Mouse (Mus musculus) heart, embryonic 15.5 days (tissue): ENCODE measurements around the gene Gm973. TPM values are rescaled to one million over a fixed set of nuclear protein-coding genes. Genes with fewer than 3 reads are reported as not detected.

Source experiments
- ATAC-seq: fragments of 200-750 bp; cut with Nextera tagmentation; replicated peaks from 2 replicates; pipeline ENCODE4 v1.8.0; 2017; ENCODE audit warnings: low read depth, moderate TSS enrichment; ENCODE audit not compliant: insufficient number of reproducible peaks, insufficient read depth, low FRiP score
- H3K27ac ChIP-seq: fragments of 300-500 bp; sonication (generic); 2 replicates; pipeline ENCODE4 v1.5.1; 2015; ENCODE audit warnings: mild to moderate bottlenecking, inconsistent platforms
- H3K27me3 ChIP-seq: fragments of 300-500 bp; sonication (generic); 2 replicates; pipeline ENCODE4 v1.6.1; 2015; ENCODE audit warnings: inconsistent platforms
- H3K36me3 ChIP-seq: fragments of 300-500 bp; sonication (generic); 2 replicates; pipeline ENCODE4 v1.6.1; 2015; ENCODE audit warnings: mild to moderate bottlenecking, inconsistent platforms
- H3K4me1 ChIP-seq: fragments of 300-500 bp; sonication (generic); replicated peaks from 2 replicates; pipeline ENCODE4 v1.6.1; 2015; ENCODE audit warnings: inconsistent platforms
- H3K4me2 ChIP-seq: fragments of 300-500 bp; sonication (generic); 2 replicates; pipeline ENCODE4 v1.6.1; 2015; ENCODE audit warnings: inconsistent platforms, mild to moderate bottlenecking, moderate library complexity
- H3K4me3 ChIP-seq: fragments of 300-500 bp; sonication (generic); 2 replicates; pipeline ENCODE4 v1.5.1; 2015; ENCODE audit warnings: mild to moderate bottlenecking, inconsistent platforms
- H3K9ac ChIP-seq: fragments of 300-500 bp; sonication (generic); 2 replicates; pipeline ENCODE4 v1.6.1; 2015; ENCODE audit warnings: mild to moderate bottlenecking, inconsistent platforms
- H3K9me3 ChIP-seq: fragments of 300-500 bp; sonication (generic); replicated peaks from 2 replicates; pipeline ENCODE4 v1.6.1; 2016; ENCODE audit warnings: inconsistent platforms
- WGBS: fragments of 180-500 bp; shearing (Covaris S2); methylation state at CpG from one replicate; pipeline ENCODE4 v1.1.7; 2015; ENCODE audit warnings: mixed read lengths; 5-methylcytosine and 5-hydroxymethylcytosine counted together
- polyA plus RNA-seq: library from polyadenylated mRNA; unstranded; fragments of >200 nt; fragmentation: Nextera tagmentation; extraction: Ambion mirVana; gene quantifications from 2 replicates; pipeline ENCODE4 v1.2.1, GENCODE M21; 2015

The Gm973 gene
- polyA plus RNA-seq, 1 experiment from 2014 or later, result 0.34 TPM

DNA sequence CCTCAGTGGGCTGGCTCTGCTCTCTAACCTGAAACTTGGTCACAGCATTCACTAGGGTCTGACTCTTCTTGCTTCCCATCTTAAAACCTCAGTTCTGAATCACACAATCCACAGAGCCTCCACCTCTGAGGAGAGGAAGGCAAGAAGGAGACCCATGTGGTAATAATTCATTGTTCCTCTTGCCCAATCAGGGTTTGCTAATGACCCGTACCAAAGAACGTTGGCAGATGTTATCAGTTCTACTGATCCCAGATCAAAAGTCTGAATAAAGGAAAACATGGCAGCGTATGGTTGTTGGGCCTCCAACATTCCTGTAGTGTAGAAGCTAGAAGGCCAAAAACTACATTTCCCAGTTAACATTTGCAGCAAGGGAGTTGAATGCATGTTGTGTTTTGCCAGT lies 55.4 kb downstream of the Gm973 start:
- no peak overlapping the region for H3K4me3 ChIP-seq
- H3K9me3 ChIP-seq, result no peaks in the 10 kb centered on the region

DNA sequence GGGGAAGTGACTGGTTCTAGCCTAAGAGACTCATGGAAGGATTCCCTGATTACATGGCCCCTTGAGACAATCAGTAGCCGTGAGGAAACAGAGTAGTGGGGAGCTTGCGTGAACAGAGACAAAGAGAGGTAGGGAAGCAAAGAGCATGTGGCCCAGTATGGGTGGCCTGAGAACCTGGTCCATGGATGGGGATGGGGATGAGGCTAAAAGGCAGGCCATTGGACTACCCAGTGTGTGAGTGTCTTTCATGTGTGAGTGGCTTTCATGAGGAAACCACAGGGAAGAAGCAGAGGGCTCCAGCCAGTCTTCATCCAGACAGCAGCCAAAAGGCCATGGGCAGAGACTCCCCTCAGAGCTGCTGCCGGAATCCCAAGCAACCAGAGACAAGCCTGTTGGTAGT lies 57.8 kb downstream of the Gm973 start:
- ATAC-seq, result no peak
- no peaks in the 10 kb centered on the region for H3K36me3 ChIP-seq
- no peaks in the 10 kb centered on the region for H3K9me3 ChIP-seq
- no peak overlapping the region for H3K27ac ChIP-seq
- H3K4me2 ChIP-seq, result no peak overlapping the region
- H3K9ac ChIP-seq, result no peak overlapping the region
- 74% methylated on average over 3 of the region's 3 CpGs for WGBS
- H3K4me1 ChIP-seq, result no peaks in the 10 kb centered on the region; the same call in 1 of the 2 replicates
- H3K4me3 ChIP-seq, result no peak overlapping the region
- H3K27me3 ChIP-seq, result peaks cover 8% of the 10 kb centered on the region; the same call in 1 of the 2 replicates

More for the DNA sequence above, 55.4 kb downstream of the Gm973 start:
- Histone ChIP-seq H3K9ac (no peak overlapping the region), H3K36me3 (no peaks in the 10 kb centered on the region), H3K4me2 (no peak overlapping the region), H3K27ac (no peak overlapping the region), H3K4me1 (no peaks in the 10 kb centered on the region; the same call in 1 of the 2 replicates), H3K27me3 (peaks cover 2% of the 10 kb centered on the region; the same call in 1 of the 2 replicates)
- no peak for ATAC-seq
- 83% methylated on average over 3 of the region's 3 CpGs for WGBS

DNA sequence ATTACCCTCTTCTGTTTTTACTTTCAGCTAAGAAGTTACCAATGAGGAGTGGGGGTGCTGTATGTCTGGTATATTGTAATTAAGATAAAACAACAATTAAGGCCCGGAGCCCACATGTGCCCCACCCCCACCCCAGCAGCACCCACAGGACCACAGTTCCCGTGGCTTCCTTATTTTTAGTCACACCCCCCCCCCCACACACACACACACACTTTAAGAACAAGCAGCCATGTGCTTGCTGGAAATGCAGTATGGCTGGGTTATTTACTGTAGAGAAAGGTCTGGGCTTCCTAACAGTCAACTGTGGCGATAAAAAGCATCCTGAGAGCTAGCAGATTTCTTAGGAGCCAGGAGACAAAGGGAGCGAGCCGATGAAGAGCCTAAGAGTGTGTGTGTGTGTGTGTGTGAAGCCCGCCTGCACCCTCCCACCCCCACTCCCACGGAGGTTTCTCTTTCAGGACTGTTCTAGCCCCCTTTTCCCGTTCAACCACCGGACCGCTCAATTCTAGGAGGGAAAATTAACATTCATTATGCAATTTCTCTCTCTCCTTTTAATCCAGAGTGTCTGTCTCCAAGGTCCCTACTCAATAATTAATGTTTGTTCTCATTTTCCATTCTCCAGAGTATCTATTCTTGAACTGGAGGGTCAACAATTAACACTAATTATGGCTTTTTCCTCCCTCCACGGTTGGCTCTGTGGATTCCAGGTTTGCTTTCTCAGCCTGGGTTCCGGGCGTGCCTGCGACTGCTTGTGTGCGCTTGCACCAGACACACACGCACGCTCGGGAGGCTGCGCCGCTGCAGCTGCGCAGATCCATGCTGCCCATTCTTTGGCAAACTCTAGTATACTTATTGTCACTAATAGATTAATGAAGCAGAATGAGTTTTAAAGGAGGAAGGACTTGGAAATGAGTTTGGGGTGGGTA lies 58.5 kb downstream of the Gm973 start:
- no peak overlapping the region for H3K9ac ChIP-seq
- peaks cover 8% of the 10 kb centered on the region; the same call in 1 of the 2 replicates for H3K27me3 ChIP-seq
- no peaks in the 10 kb centered on the region for H3K36me3 ChIP-seq
- peaks cover 4% of the 10 kb centered on the region; the same call in 1 of the 2 replicates for H3K4me1 ChIP-seq
- no peak overlapping the region for H3K27ac ChIP-seq
- 52% methylated on average over 21 of the region's 21 CpGs for WGBS
- peak overlapping the region; percentile 54 for H3K4me2 ChIP-seq
- H3K9me3 ChIP-seq, result no peaks in the 10 kb centered on the region
- ATAC-seq, result no peak
- peak overlapping the region; percentile 22 for H3K4me3 ChIP-seq

DNA sequence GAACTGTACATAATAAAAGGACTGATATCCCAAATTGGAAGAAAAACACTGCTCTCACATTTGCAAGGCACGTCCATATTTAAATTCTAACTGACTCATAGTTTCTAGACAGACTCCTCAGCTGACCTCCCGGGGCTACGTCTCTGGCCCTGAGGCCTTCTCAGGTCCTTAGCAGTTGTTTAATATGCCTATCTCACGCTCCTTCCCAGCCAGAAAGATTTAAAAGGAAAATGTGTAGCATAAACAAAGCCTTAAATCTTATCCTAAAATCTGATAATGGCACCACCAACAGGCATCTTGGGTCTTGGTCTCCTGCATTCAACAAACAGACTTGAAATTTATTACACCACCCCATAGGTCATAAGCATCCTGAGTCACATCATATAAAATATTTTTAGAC lies 62.7 kb downstream of the Gm973 start:
- Histone ChIP-seq H3K9me3 (no peaks in the 10 kb centered on the region), H3K27me3 (peaks cover 15% of the 10 kb centered on the region), H3K9ac (no peak overlapping the region), H3K4me3 (no peak overlapping the region), H3K36me3 (no peaks in the 10 kb centered on the region), H3K4me2 (no peak overlapping the region), H3K27ac (no peak overlapping the region), H3K4me1 (peaks cover 14% of the 10 kb centered on the region; the same call in 1 of the 2 replicates)
- 58% methylated on average over 4 of the region's 4 CpGs for WGBS
- no peak for ATAC-seq

DNA sequence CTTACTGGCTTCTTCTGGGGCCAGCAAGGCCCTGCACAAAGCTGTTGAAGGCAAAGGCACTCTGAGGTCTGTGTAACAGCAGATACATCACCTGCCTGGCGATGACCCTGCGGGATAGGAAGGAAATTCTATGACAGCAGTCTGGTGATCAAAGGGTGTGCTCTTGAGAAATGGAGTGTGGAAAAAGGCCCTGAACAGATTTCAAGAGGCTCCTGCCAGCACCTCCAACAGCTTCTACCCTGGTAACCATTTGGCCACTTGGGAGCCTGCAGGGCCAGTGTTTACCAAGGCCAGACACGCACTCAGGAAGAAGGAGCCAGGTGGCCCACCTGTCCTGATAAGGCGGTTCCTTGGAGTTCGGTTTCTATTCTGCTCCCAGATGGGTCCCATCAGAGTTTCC lies 63.3 kb downstream of the Gm973 start:
- H3K27me3 ChIP-seq, result peaks cover 18% of the 10 kb centered on the region
- H3K4me1 ChIP-seq, result peaks cover 14% of the 10 kb centered on the region; the same call in 1 of the 2 replicates
- no peak overlapping the region for H3K4me2 ChIP-seq
- no peak overlapping the region for H3K4me3 ChIP-seq
- H3K9me3 ChIP-seq, result no peaks in the 10 kb centered on the region
- WGBS, result 34% methylated on average over 5 of the region's 5 CpGs
- H3K27ac ChIP-seq, result no peak overlapping the region
- no peak for ATAC-seq
- no peak overlapping the region for H3K9ac ChIP-seq
- H3K36me3 ChIP-seq, result no peaks in the 10 kb centered on the region

DNA sequence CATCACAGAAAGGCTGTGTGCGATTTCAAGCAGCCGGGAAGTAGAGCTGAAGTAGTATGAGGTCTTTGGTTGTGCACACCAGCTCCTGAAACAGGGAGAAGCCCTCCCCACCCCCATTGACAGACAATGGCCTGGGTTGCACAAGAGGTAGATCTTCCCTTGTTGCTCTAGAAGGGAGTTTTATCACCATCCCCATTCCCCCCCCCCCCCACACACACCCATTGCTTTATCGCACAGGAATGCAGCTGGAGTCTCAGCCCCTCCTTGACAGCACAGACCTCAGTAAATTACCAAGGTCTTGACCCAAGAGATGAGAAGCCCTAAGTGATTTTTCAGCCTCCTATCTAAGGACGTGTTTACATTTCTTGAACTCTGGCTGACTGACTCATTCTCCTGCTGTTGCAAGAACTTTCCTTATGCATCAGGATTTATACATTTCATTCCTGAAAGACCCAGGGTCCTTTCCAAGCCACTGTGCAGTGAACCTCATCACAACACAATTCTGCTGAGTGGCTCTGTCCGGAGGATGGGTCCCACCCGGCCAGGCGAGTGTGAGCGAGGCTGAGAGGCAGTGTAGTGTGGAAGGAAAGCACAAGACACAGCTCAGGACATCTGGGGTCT lies 64.2 kb downstream of the Gm973 start:
- Histone ChIP-seq H3K9ac (no peak overlapping the region), H3K4me2 (no peak overlapping the region), H3K36me3 (no peaks in the 10 kb centered on the region), H3K4me1 (peaks cover 16% of the 10 kb centered on the region), H3K27ac (no peak overlapping the region), H3K27me3 (peaks cover 23% of the 10 kb centered on the region), H3K9me3 (no peaks in the 10 kb centered on the region), H3K4me3 (no peak overlapping the region)
- whole genome bisulfite sequencing, result 21% methylated on average over 8 of the region's 8 CpGs
- ATAC-seq, result peak; percentile 47

DNA sequence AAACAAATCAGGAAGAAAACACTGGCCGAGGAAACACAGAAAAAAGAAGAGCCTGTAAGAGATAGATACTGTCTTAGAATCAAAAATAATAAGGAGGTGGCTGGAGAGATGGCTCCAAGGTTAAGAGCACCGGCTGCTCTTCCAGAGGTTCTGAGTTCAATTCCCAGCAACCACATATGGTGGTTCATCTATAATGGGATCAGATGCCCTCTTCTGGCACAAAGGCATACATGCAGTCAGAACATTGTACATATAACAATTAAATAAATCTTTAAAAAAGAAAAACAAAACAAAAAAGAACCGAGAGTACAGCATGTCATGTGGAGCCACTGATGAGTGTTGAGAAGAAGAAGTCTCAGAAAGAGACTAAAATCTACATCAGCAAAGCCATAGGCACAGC lies 64.8 kb downstream of the Gm973 start:
- peaks cover 16% of the 10 kb centered on the region for H3K4me1 ChIP-seq
- H3K27ac ChIP-seq, result no peak overlapping the region
- no peaks in the 10 kb centered on the region for H3K36me3 ChIP-seq
- no peak overlapping the region for H3K9ac ChIP-seq
- no peak overlapping the region for H3K4me3 ChIP-seq
- no peak overlapping the region for H3K4me2 ChIP-seq
- no peaks in the 10 kb centered on the region for H3K9me3 ChIP-seq
- WGBS, result 79% methylated on average over 3 of the region's 3 CpGs
- no peak for ATAC-seq
- peaks cover 22% of the 10 kb centered on the region for H3K27me3 ChIP-seq

DNA sequence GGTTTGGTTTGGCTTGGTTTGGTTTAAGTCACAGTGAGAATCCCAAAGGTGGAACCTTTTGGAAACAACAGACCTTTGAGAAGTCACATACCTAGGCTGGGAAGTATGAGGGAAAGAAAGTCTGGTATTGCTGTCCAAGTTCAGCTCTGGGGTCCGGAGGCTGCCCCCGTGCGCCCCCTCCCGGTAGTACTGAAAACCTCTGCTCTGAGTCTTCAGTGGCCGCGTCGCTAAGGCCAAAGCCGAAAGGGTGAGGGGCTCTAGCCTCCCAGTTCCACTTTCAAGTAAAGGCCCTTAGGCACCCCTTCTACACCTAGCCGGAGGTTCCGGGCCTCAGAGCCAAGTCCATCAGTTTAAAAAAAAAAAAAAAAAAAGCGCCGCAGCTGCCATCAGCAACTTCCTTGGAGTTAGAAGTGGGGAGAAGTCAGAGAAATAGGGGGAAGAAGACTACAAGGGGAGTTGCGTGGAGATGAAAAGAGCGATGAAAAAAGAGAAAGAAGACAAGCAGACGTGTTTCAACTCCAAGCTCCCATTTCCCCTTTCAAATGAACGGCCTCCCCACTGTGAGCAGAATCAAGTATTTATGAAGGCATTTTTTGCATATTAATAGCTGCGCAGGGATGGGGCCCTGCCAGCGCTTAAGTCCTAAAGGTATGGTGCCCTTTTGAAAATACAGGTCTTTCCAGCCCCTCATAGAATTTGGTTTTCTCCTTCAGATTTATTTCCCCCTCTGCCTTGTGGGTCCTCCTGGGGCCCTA lies 68.8 kb downstream of the Gm973 start:
- Histone ChIP-seq H3K27ac (no peak overlapping the region), H3K9ac (no peak overlapping the region), H3K4me3 (peak overlapping the region; percentile 28; the same call in 1 of the 2 replicates), H3K36me3 (no peaks in the 10 kb centered on the region), H3K4me2 (peak overlapping the region; percentile 57), H3K9me3 (no peaks in the 10 kb centered on the region), H3K4me1 (peaks cover 9% of the 10 kb centered on the region), H3K27me3 (peaks cover 19% of the 10 kb centered on the region)
- no peak for ATAC-seq
- 14% methylated on average over 17 of the region's 18 CpGs for WGBS

DNA sequence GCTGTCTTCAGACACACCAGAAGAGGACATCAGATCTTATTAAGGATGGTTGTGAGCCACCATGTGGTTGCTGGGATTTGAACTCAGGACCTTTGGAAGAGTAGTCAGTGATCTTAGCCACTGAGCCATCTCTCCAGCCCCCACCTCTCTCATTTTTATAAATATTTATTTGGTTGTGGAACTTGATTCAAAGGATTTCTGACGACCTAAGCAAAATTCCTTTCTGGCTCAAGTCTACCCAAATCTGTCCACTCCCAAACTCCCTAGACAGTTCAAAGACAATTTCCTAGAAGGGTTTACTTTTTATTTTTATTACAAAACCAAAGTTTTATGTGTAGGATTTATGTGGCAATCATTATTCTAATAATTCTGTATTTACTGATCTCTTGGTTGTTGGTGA lies 73.2 kb downstream of the Gm973 start:
- H3K9me3 ChIP-seq, result no peaks in the 10 kb centered on the region
- peaks cover 47% of the 10 kb centered on the region for H3K27me3 ChIP-seq
- H3K36me3 ChIP-seq, result no peaks in the 10 kb centered on the region
- ATAC-seq, result no peak
- H3K4me1 ChIP-seq, result peaks cover 18% of the 10 kb centered on the region
- H3K9ac ChIP-seq, result no peak overlapping the region
- WGBS, result 77% methylated on average over 1 of the region's 1 CpGs
- H3K4me2 ChIP-seq, result no peak overlapping the region
- no peak overlapping the region for H3K27ac ChIP-seq
- H3K4me3 ChIP-seq, result no peak overlapping the region

DNA sequence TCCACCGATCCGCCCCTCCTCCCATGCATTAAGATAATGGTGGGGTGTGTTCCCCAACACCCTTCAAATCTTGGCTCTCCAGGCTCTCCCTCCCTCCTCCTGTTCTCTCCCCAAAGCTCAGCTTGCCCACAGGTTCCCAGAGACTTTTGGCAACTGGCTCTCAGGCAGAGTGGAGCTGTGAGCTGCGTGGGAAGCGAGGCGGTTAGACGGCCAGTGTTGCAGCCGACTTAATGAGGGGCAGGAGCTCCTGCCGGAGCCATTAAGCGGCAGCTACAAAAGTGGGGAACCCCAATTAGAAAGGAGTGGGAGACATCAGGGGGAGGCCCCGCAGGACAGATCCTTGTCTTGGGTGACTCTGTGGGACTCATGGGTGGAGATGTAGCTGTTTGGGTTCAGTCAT lies 76.3 kb downstream of the Gm973 start:
- peaks cover 41% of the 10 kb centered on the region for H3K27me3 ChIP-seq

DNA sequence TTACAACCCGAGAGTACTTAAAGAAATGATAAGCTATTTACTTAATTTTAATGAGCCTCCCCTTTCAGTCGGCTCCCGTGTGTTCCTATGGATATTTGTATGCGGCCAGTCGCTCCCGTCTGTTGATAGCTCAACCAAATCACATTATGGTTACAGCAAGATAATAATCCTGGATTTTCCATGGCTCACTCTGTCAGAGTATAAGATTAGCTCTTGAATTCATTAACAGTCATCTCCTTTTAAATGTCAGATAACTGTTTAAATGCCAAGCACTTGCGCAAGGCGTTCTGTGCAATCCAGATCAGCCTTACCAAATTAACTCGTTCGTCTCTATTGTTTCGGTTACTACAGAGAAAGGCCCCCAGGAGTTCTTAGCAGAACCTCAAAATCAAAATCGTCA lies 76.8 kb downstream of the Gm973 start:
- no peak overlapping the region for H3K27ac ChIP-seq
- peak overlapping the region; percentile 42 for H3K4me2 ChIP-seq
- 0 out of 2 replicates have a peak overlapping the region, but pooled peaks have one; percentile 11 for H3K4me3 ChIP-seq
- H3K36me3 ChIP-seq, result no peaks in the 10 kb centered on the region
- no peak for ATAC-seq
- H3K9me3 ChIP-seq, result no peaks in the 10 kb centered on the region
- peaks cover 41% of the 10 kb centered on the region for H3K27me3 ChIP-seq
- 24% methylated on average over 12 of the region's 12 CpGs for WGBS
- H3K9ac ChIP-seq, result no peak overlapping the region
- H3K4me1 ChIP-seq, result peaks cover 16% of the 10 kb centered on the region

More for the DNA sequence above, 76.3 kb downstream of the Gm973 start:
- H3K36me3 ChIP-seq, result no peaks in the 10 kb centered on the region
- no peak overlapping the region for H3K27ac ChIP-seq
- WGBS, result 17% methylated on average over 10 of the region's 10 CpGs
- 0 out of 2 replicates have a peak overlapping the region, but pooled peaks have one; percentile 11 for H3K4me3 ChIP-seq
- no peak overlapping the region for H3K9ac ChIP-seq
- H3K9me3 ChIP-seq, result no peaks in the 10 kb centered on the region
- H3K4me2 ChIP-seq, result peak overlapping the region; percentile 42
- no peak for ATAC-seq
- H3K4me1 ChIP-seq, result peaks cover 16% of the 10 kb centered on the region
